Mouse (Mus musculus): ENCODE results near the gene Slc44a2. TPM values are rescaled to one million over a fixed set of nuclear protein-coding genes. Genes with fewer than 3 reads are reported as not detected.
A peak's percentile ranks its signal among the peaks of the same experiment; 100 is the strongest.
"Not testable (repeated sequence)": the region's sequence is repeated elsewhere in the genome, so short reads cannot be mapped to it uniquely, and the experiment has no call there.

Gene Slc44a2
- total and polyA plus RNA-seq, 3 experiments = 22.1 to 62.9 (median 36.5) TPM

- Histone ChIP-seq H3K4me1 (ENCODE audit: control insufficient read depth in 1 of 2, insufficient read depth in 2 of 2) (peaks cover 5 to 26% of the 10 kb centered on the region in 2 experiments), H3K4me3 (replicated peaks in 1 of 3; ENCODE audit: low read depth in 2 of 3, low read length in 2 of 3, poor library complexity in 1 of 3) (peak overlapping the region; percentile 34 to 68 (median 34)), H3K27ac (ENCODE audit: insufficient read depth, low read depth) (peak overlapping the region; percentile 39; the same call in 1 of the 2 replicates), H3K4me2 (ENCODE audit: insufficient read depth, low read depth, poor library complexity, severe bottlenecking) (peak overlapping the region; percentile 88), H3K9ac (ENCODE audit: insufficient read depth, low read depth) (peak overlapping the region; percentile 53; the same call in 1 of the 2 replicates), H3K79me2 (replicated peaks; ENCODE audit: control insufficient read depth, extremely low read depth, insufficient read depth, poor library complexity, severe bottlenecking) (peaks cover 10% of the 10 kb centered on the region)
- dilution Hi-C loops (cut with MboI; ENCODE audit: extremely low pct_ligation_motif_present, extremely low pct_unique_long_range_greater_than_20kb, low sequenced_read_pairs); DNase-seq (ENCODE audit: extremely low read depth); in situ Hi-C loops (cut with MboI; ENCODE audit: low pct_ligation_motif_present, low pct_unique_long_range_greater_than_20kb, low sequenced_read_pairs); H3K9me3 ChIP-seq (replicated peaks; ENCODE audit: low read length); H3K36me3 ChIP-seq (replicated peaks in 1 of 2; ENCODE audit: control insufficient read depth in 1 of 2, insufficient read depth in 1 of 2, low read length in 1 of 2); H3K27me3 ChIP-seq (replicated peaks): not testable (repeated sequence)
Measured at GRCm38 (mm10) chr9:21291868-21292267, 28.6 kb upstream of the Slc44a2 start.

GRCm38 (mm10) chr9:21292271-21292670 lies 28.2 kb upstream of the Slc44a2 start:
- Histone ChIP-seq H3K27me3 (replicated peaks) (peaks cover 8% of the 10 kb centered on the region), H3K9me3 (replicated peaks; ENCODE audit: low read length) (no peaks in the 10 kb centered on the region), H3K79me2 (replicated peaks; ENCODE audit: control insufficient read depth, extremely low read depth, insufficient read depth, poor library complexity, severe bottlenecking) (peaks cover 6% of the 10 kb centered on the region; the same call in 1 of the 2 replicates), H3K27ac (ENCODE audit: insufficient read depth, low read depth) (no peak overlapping the region), H3K36me3 (replicated peaks in 1 of 2; ENCODE audit: control insufficient read depth in 1 of 2, insufficient read depth in 1 of 2, low read length in 1 of 2) (no peaks in the 10 kb centered on the region), H3K4me3 (replicated peaks in 1 of 3; ENCODE audit: low read depth in 2 of 3, low read length in 2 of 3, poor library complexity in 1 of 3) (no peak overlapping the region), H3K4me1 (ENCODE audit: control insufficient read depth in 1 of 2, insufficient read depth in 2 of 2) (peaks cover 5 to 23% of the 10 kb centered on the region in 2 experiments), H3K9ac (ENCODE audit: insufficient read depth, low read depth) (no peak overlapping the region), H3K4me2 (ENCODE audit: insufficient read depth, low read depth, poor library complexity, severe bottlenecking) (no peak overlapping the region)
- in situ Hi-C loops (cut with MboI; ENCODE audit: low pct_ligation_motif_present, low pct_unique_long_range_greater_than_20kb, low sequenced_read_pairs) = no loop called here
- dilution Hi-C loops (cut with MboI; ENCODE audit: extremely low pct_ligation_motif_present, extremely low pct_unique_long_range_greater_than_20kb, low sequenced_read_pairs) = no loop called here
- no peak for TF ChIP-seq RAD21 (IDR thresholded peaks at IDR 0.05; ENCODE audit: low read depth, low read length)
- no peak for TF ChIP-seq NELFE (IDR thresholded peaks at IDR 0.05; ENCODE audit: low read depth, low read length)
- TF ChIP-seq HCFC1 (IDR thresholded peaks at IDR 0.05; ENCODE audit: low read depth, low read length) = no peak
- no peak for TF ChIP-seq IRF4 (IDR thresholded peaks at IDR 0.05; ENCODE audit: low read depth, low read length)
- no peak for TF ChIP-seq POLR2AphosphoS2 (IDR thresholded peaks at IDR 0.05; ENCODE audit: low read depth, low read length)
- no peak for TF ChIP-seq MYC (IDR thresholded peaks at IDR 0.05; ENCODE audit: low read depth, low read length)
- no peak for TF ChIP-seq TCF12 (IDR thresholded peaks at IDR 0.05; ENCODE audit: low read depth, low read length)
- no peak for TF ChIP-seq ZNF384 (IDR thresholded peaks at IDR 0.05; ENCODE audit: low read depth, low read length)
- no peak for TF ChIP-seq SIN3A (IDR thresholded peaks at IDR 0.05; ENCODE audit: low read length)
- TF ChIP-seq EP300 (IDR thresholded peaks at IDR 0.05; ENCODE audit: low read length) = no peak
- DNase-seq (ENCODE audit: extremely low read depth) = no peak

GRCm38 (mm10) chr9:21299014-21299413 lies 21.5 kb upstream of the Slc44a2 start:
- DNase-seq (ENCODE audit: extremely low read depth) = no peak
- TF ChIP-seq RAD21 (IDR thresholded peaks at IDR 0.05; ENCODE audit: low read depth, low read length) = no peak
- TF ChIP-seq ETS1 (conservative IDR thresholded peaks at IDR 0.05; ENCODE audit: low read depth, low read length) = no peak
- TF ChIP-seq CTCF (conservative IDR thresholded peaks at IDR 0.05 in 1 of 2, IDR thresholded peaks at IDR 0.05 in 1 of 2; ENCODE audit: low read depth in 2 of 2, low read length in 2 of 2) = no peak
- no peak for TF ChIP-seq ELF1 (IDR thresholded peaks at IDR 0.05; ENCODE audit: low read depth, low read length)
- no peak for TF ChIP-seq PAX5 (IDR thresholded peaks at IDR 0.05; ENCODE audit: low read length)
- no peak for TF ChIP-seq ZC3H11A (IDR thresholded peaks at IDR 0.05; ENCODE audit: low read depth, low read length)
- TF ChIP-seq MAFK (IDR thresholded peaks at IDR 0.05; ENCODE audit: insufficient replicate concordance, low read length) = no peak
- no peak for TF ChIP-seq KAT2A (IDR thresholded peaks at IDR 0.05; ENCODE audit: insufficient replicate concordance, low read length)
- TF ChIP-seq MXI1 (IDR thresholded peaks at IDR 0.05; ENCODE audit: low read depth, low read length) = no peak
- no peak for TF ChIP-seq CHD2 (IDR thresholded peaks at IDR 0.05; ENCODE audit: low read length)
- TF ChIP-seq POLR2AphosphoS2 (IDR thresholded peaks at IDR 0.05; ENCODE audit: low read depth, low read length) = no peak
- TF ChIP-seq ZKSCAN1 (IDR thresholded peaks at IDR 0.05; ENCODE audit: borderline replicate concordance, low read depth, low read length) = no peak
- TF ChIP-seq ZMIZ1 (IDR thresholded peaks at IDR 0.05; ENCODE audit: low read depth, low read length) = no peak
- Histone ChIP-seq H3K27me3 (replicated peaks) (peaks cover 4% of the 10 kb centered on the region), H3K79me2 (replicated peaks; ENCODE audit: control insufficient read depth, extremely low read depth, insufficient read depth, poor library complexity, severe bottlenecking) (no peaks in the 10 kb centered on the region), H3K4me2 (ENCODE audit: insufficient read depth, low read depth, poor library complexity, severe bottlenecking) (no peak overlapping the region), H3K36me3 (replicated peaks in 1 of 2; ENCODE audit: control insufficient read depth in 1 of 2, insufficient read depth in 1 of 2, low read length in 1 of 2) (no peaks in the 10 kb centered on the region), H3K9ac (ENCODE audit: insufficient read depth, low read depth) (no peak overlapping the region), H3K4me1 (ENCODE audit: control insufficient read depth in 1 of 2, insufficient read depth in 2 of 2) (no peaks in the 10 kb centered on the region), H3K4me3 (replicated peaks in 1 of 3; ENCODE audit: low read depth in 2 of 3, low read length in 2 of 3, poor library complexity in 1 of 3) (no peak overlapping the region), H3K9me3 (replicated peaks; ENCODE audit: low read length) (peaks cover 9% of the 10 kb centered on the region), H3K27ac (ENCODE audit: insufficient read depth, low read depth) (no peak overlapping the region)
- dilution Hi-C loops (cut with MboI; ENCODE audit: extremely low pct_ligation_motif_present, extremely low pct_unique_long_range_greater_than_20kb, low sequenced_read_pairs) = no loop called here
- in situ Hi-C loops (cut with MboI; ENCODE audit: low pct_ligation_motif_present, low pct_unique_long_range_greater_than_20kb, low sequenced_read_pairs) = no loop called here

Data from CH12.LX (cell line).